Mouse (Mus musculus) olfactory bulb, adult 2 months (tissue): ENCODE measurements around the gene Rnf144b. TPM values are rescaled to one million over a fixed set of nuclear protein-coding genes. Genes with fewer than 3 reads are reported as not detected.

Experiments used
- H3K27ac ChIP-seq: fragments of 200-500 bp; 2 replicates; pipeline ENCODE4 v1.5.1; 2012; ENCODE audit warnings: low read depth, low read length; ENCODE audit not compliant: insufficient read depth
- H3K4me1 ChIP-seq: fragments of 200-500 bp; 2 replicates; pipeline ENCODE4 v1.6.1; 2012; ENCODE audit warnings: low read length; ENCODE audit not compliant: control insufficient read depth, insufficient read depth
- H3K4me3 ChIP-seq: fragments of 200-500 bp; 2 replicates; pipeline ENCODE4 v1.5.1; 2012; ENCODE audit warnings: mild to moderate bottlenecking, low read depth, low read length, moderate library complexity; ENCODE audit not compliant: insufficient read depth
- CTCF ChIP-seq: fragments of 200-500 bp; IDR thresholded peaks from 2 replicates; pipeline ENCODE4 v1.5.1; 2012; ENCODE audit warnings: low read depth, mild to moderate bottlenecking, low read length, moderate library complexity; ENCODE audit not compliant: insufficient read depth
- POLR2A ChIP-seq: fragments of 200-500 bp; IDR thresholded peaks from 2 replicates; pipeline ENCODE4 v1.6.1; 2012; ENCODE audit warnings: mild to moderate bottlenecking, low read depth, low read length, moderate library complexity; ENCODE audit not compliant: insufficient read depth
- WGBS: fragments of 180-500 bp; shearing (Covaris S2); methylation state at CpG from one replicate; pipeline ENCODE4 v1.1.7; 2018; 5-methylcytosine and 5-hydroxymethylcytosine counted together
- polyA plus RNA-seq: library from polyadenylated mRNA; stranded (reverse); fragments of >200 nt; gene quantifications from 2 replicates; pipeline ENCODE4 v1.2.4, GENCODE M21; 2012; ENCODE audit warnings: low replicate concordance; ENCODE audit not compliant: missing spikeins, insufficient read depth, insufficient read length

Rnf144b gene
- polyA plus RNA-seq, 1 experiment: not detected

- H3K4me1 ChIP-seq: peaks cover 14% of the 10 kb centered on the region; the same call in 1 of the 2 replicates
- WGBS: 90% methylated on average over 8 of the region's 8 CpGs
- TF ChIP-seq CTCF: no peak
- TF ChIP-seq POLR2A: no peak
- no peak overlapping the region for H3K27ac ChIP-seq
- H3K4me3 ChIP-seq: no peak overlapping the region
These were observed 105.7 kb downstream of the Rnf144b start for GRCm38 (mm10) chr13:47228201-47228600.

- TF ChIP-seq POLR2A: no peak
- TF ChIP-seq CTCF: no peak
- Histone ChIP-seq H3K27ac (no peak overlapping the region), H3K4me3 (no peak overlapping the region), H3K4me1 (peaks cover 11% of the 10 kb centered on the region; the same call in 1 of the 2 replicates)
- WGBS: 92% methylated on average over 12 of the region's 12 CpGs
These were observed 106.3 kb downstream of the Rnf144b start for GRCm38 (mm10) chr13:47228626-47229190.

- WGBS: 84% methylated on average over 6 of the region's 6 CpGs
- no peak overlapping the region for H3K27ac ChIP-seq
- no peaks in the 10 kb centered on the region for H3K4me1 ChIP-seq
- no peak for TF ChIP-seq POLR2A
- no peak for TF ChIP-seq CTCF
- H3K4me3 ChIP-seq: no peak overlapping the region
These were observed 109.7 kb downstream of the Rnf144b start for GRCm38 (mm10) chr13:47232163-47232562.

- Histone ChIP-seq H3K4me1 (no peaks in the 10 kb centered on the region), H3K27ac (no peak overlapping the region), H3K4me3 (no peak overlapping the region)
- 69% methylated on average over 8 of the region's 8 CpGs for WGBS
- TF ChIP-seq CTCF (no peak), POLR2A (no peak)
These were observed 114.9 kb downstream of the Rnf144b start for GRCm38 (mm10) chr13:47237376-47237775.

GRCm38 (mm10) chr13:47238131-47238530, 115.7 kb downstream of the Rnf144b start:
- Histone ChIP-seq H3K4me3 (no peak overlapping the region), H3K27ac (no peak overlapping the region), H3K4me1 (no peaks in the 10 kb centered on the region)
- TF ChIP-seq CTCF: no peak
- TF ChIP-seq POLR2A: no peak
- 67% methylated on average over 17 of the region's 17 CpGs for WGBS

- no peak for TF ChIP-seq POLR2A
- TF ChIP-seq CTCF: no peak
- Histone ChIP-seq H3K27ac (no peak overlapping the region), H3K4me3 (no peak overlapping the region)
These were observed 121.1 kb downstream of the Rnf144b start for GRCm38 (mm10) chr13:47243569-47243968.

GRCm38 (mm10) chr13:47244771-47245170, 122.3 kb downstream of the Rnf144b start:
- WGBS: 34% methylated on average over 11 of the region's 11 CpGs
- TF ChIP-seq POLR2A: no peak
- no peak for TF ChIP-seq CTCF
- Histone ChIP-seq H3K4me1 (peaks cover 7% of the 10 kb centered on the region; the same call in 1 of the 2 replicates), H3K4me3 (no peak overlapping the region), H3K27ac (no peak overlapping the region)

More at GRCm38 (mm10) chr13:47243569-47243968, 121.1 kb downstream of the Rnf144b start:
- WGBS: 94% methylated on average over 6 of the region's 6 CpGs
- H3K4me1 ChIP-seq: peaks cover 7% of the 10 kb centered on the region; the same call in 1 of the 2 replicates

GRCm38 (mm10) chr13:47246459-47246858, 124.0 kb downstream of the Rnf144b start:
- peaks cover 7% of the 10 kb centered on the region; the same call in 1 of the 2 replicates for H3K4me1 ChIP-seq
- H3K27ac ChIP-seq: no peak overlapping the region
- H3K4me3 ChIP-seq: no peak overlapping the region
- WGBS: 90% methylated on average over 10 of the region's 10 CpGs
- TF ChIP-seq CTCF: no peak
- TF ChIP-seq POLR2A: no peak

GRCm38 (mm10) chr13:47247156-47247800, 124.8 kb downstream of the Rnf144b start:
- Histone ChIP-seq H3K27ac (no peak overlapping the region), H3K4me1 (peaks cover 7% of the 10 kb centered on the region; the same call in 1 of the 2 replicates), H3K4me3 (no peak overlapping the region)
- no peak for TF ChIP-seq CTCF
- TF ChIP-seq POLR2A: no peak
- 83% methylated on average over 13 of the region's 13 CpGs for WGBS
